Mouse (Mus musculus) heart, adult 2 months (tissue): ENCODE measurements around the gene Gm9821.

Experiments used
- CTCF ChIP-seq: fragments of 200-600 bp; IDR thresholded peaks from 2 replicates; pipeline ENCODE4 v1.8.1; 2022; ENCODE audit warnings: antibody characterized with exemption, mild to moderate bottlenecking, moderate library complexity
- POLR2A ChIP-seq: fragments of 200-500 bp; IDR thresholded peaks from 2 replicates; pipeline ENCODE4 v1.6.1; 2011; ENCODE audit warnings: mild to moderate bottlenecking, low read depth, low read length, control low read depth; ENCODE audit not compliant: insufficient read depth

GRCm38 (mm10) chr2:91948151-91948509, 2.6 kb downstream of the Gm9821 start:
- TF ChIP-seq CTCF (no peak), POLR2A (no peak)
